Mouse (Mus musculus): Measurements from ENCODE around the gene Arid1b. TPM values are rescaled to one million over a fixed set of nuclear protein-coding genes. Genes with fewer than 3 reads are reported as not detected.

Arid1b gene
- polyA plus RNA-seq, 1 experiment from 2014 or later, result 22.6 TPM

- ATAC-seq (ENCODE audit: insufficient number of reproducible peaks, insufficient read depth, low FRiP score, low read depth), result no peak
- no peaks in the 10 kb centered on the region for H3K9me3 ChIP-seq (ENCODE audit: control insufficient read depth, low read depth, low read length)
- no peaks in the 10 kb centered on the region for H3K27me3 ChIP-seq (ENCODE audit: control insufficient read depth, insufficient read depth, low read length)
- no peaks in the 10 kb centered on the region for H3K4me1 ChIP-seq (ENCODE audit: control insufficient read depth, insufficient read depth, low read length)
- no peak overlapping the region for H3K4me2 ChIP-seq (replicated peaks; ENCODE audit: low read depth, low read length)
- no peak overlapping the region for H3K9ac ChIP-seq (replicated peaks; ENCODE audit: low read depth, low read length)
- no peak overlapping the region for H3K27ac ChIP-seq (ENCODE audit: low read length)
- H3K36me3 ChIP-seq (ENCODE audit: control insufficient read depth, insufficient read depth, low read length), result no peaks in the 10 kb centered on the region
- no peak overlapping the region for H3K4me3 ChIP-seq (ENCODE audit: low read depth, low read length)
- 80% methylated on average over 2 of the region's 2 CpGs for WGBS
Measured at GRCm38 (mm10) chr17:5360759-5361158, 366.6 kb downstream of the Arid1b start.

- ATAC-seq (ENCODE audit: insufficient number of reproducible peaks, insufficient read depth, low FRiP score, low read depth), result no peak
- no peak overlapping the region for H3K27ac ChIP-seq (ENCODE audit: low read length)
Measured at GRCm38 (mm10) chr17:5365992-5366398, 371.9 kb downstream of the Arid1b start.

DNA sequence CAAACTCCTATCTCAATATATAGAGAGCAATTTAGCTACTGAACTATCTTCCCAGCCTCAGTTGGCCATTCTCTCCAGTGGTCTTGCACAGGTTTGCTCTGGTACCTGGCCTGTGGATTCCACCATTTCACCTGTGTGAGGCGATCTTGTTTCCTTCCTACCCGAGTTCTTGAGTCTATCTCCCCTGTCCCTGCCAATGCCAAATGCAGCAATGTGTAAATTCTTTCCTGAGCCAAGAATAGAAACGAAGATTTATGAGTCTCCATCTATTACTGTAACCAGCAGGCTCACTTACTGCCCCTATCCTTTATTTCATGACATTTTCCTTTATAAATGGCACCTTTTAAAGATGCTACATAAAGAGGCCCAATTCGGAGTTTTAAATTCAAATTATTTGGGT lies 376.9 kb downstream of the Arid1b start:
- H3K4me2 ChIP-seq (replicated peaks; ENCODE audit: low read depth, low read length), result no peak overlapping the region
- H3K27ac ChIP-seq (ENCODE audit: low read length), result no peak overlapping the region
- 63% methylated on average over 4 of the region's 4 CpGs for WGBS
- no peaks in the 10 kb centered on the region for H3K9me3 ChIP-seq (ENCODE audit: control insufficient read depth, low read depth, low read length)
- no peak overlapping the region for H3K4me3 ChIP-seq (ENCODE audit: low read depth, low read length)
- no peaks in the 10 kb centered on the region for H3K4me1 ChIP-seq (ENCODE audit: control insufficient read depth, insufficient read depth, low read length)
- H3K27me3 ChIP-seq (ENCODE audit: control insufficient read depth, insufficient read depth, low read length), result no peaks in the 10 kb centered on the region
- ATAC-seq (ENCODE audit: insufficient number of reproducible peaks, insufficient read depth, low FRiP score, low read depth), result no peak
- no peak overlapping the region for H3K9ac ChIP-seq (replicated peaks; ENCODE audit: low read depth, low read length)
- H3K36me3 ChIP-seq (ENCODE audit: control insufficient read depth, insufficient read depth, low read length), result no peaks in the 10 kb centered on the region

More at GRCm38 (mm10) chr17:5365992-5366398, 371.9 kb downstream of the Arid1b start:
- Histone ChIP-seq H3K36me3 (ENCODE audit: control insufficient read depth, insufficient read depth, low read length) (no peaks in the 10 kb centered on the region), H3K27me3 (ENCODE audit: control insufficient read depth, insufficient read depth, low read length) (no peaks in the 10 kb centered on the region), H3K9ac (replicated peaks; ENCODE audit: low read depth, low read length) (no peak overlapping the region), H3K9me3 (ENCODE audit: control insufficient read depth, low read depth, low read length) (no peaks in the 10 kb centered on the region), H3K4me3 (ENCODE audit: low read depth, low read length) (no peak overlapping the region), H3K4me2 (replicated peaks; ENCODE audit: low read depth, low read length) (no peak overlapping the region), H3K4me1 (ENCODE audit: control insufficient read depth, insufficient read depth, low read length) (no peaks in the 10 kb centered on the region)
- 44% methylated on average over 8 of the region's 8 CpGs for WGBS

- Histone ChIP-seq H3K4me3 (ENCODE audit: low read depth, low read length) (no peak overlapping the region), H3K4me1 (ENCODE audit: control insufficient read depth, insufficient read depth, low read length) (no peaks in the 10 kb centered on the region), H3K9ac (replicated peaks; ENCODE audit: low read depth, low read length) (no peak overlapping the region), H3K36me3 (ENCODE audit: control insufficient read depth, insufficient read depth, low read length) (no peaks in the 10 kb centered on the region), H3K4me2 (replicated peaks; ENCODE audit: low read depth, low read length) (no peak overlapping the region), H3K9me3 (ENCODE audit: control insufficient read depth, low read depth, low read length) (no peaks in the 10 kb centered on the region), H3K27ac (ENCODE audit: low read length) (no peak overlapping the region), H3K27me3 (ENCODE audit: control insufficient read depth, insufficient read depth, low read length) (no peaks in the 10 kb centered on the region)
- WGBS, result 49% methylated on average over 7 of the region's 7 CpGs
- ATAC-seq (ENCODE audit: insufficient number of reproducible peaks, insufficient read depth, low FRiP score, low read depth), result no peak
Measured at GRCm38 (mm10) chr17:5371521-5371920, 377.4 kb downstream of the Arid1b start.

- WGBS, result 87% methylated on average over 8 of the region's 8 CpGs
- H3K4me2 ChIP-seq (replicated peaks; ENCODE audit: low read depth, low read length), result no peak overlapping the region
- ATAC-seq (ENCODE audit: insufficient number of reproducible peaks, insufficient read depth, low FRiP score, low read depth), result no peak
- no peaks in the 10 kb centered on the region for H3K36me3 ChIP-seq (ENCODE audit: control insufficient read depth, insufficient read depth, low read length)
- no peaks in the 10 kb centered on the region for H3K9me3 ChIP-seq (ENCODE audit: control insufficient read depth, low read depth, low read length)
- no peaks in the 10 kb centered on the region for H3K27me3 ChIP-seq (ENCODE audit: control insufficient read depth, insufficient read depth, low read length)
- no peak overlapping the region for H3K27ac ChIP-seq (ENCODE audit: low read length)
- no peak overlapping the region for H3K9ac ChIP-seq (replicated peaks; ENCODE audit: low read depth, low read length)
- H3K4me1 ChIP-seq (ENCODE audit: control insufficient read depth, insufficient read depth, low read length), result no peaks in the 10 kb centered on the region
- no peak overlapping the region for H3K4me3 ChIP-seq (ENCODE audit: low read depth, low read length)
Measured at GRCm38 (mm10) chr17:5372951-5373350, 378.8 kb downstream of the Arid1b start.

DNA sequence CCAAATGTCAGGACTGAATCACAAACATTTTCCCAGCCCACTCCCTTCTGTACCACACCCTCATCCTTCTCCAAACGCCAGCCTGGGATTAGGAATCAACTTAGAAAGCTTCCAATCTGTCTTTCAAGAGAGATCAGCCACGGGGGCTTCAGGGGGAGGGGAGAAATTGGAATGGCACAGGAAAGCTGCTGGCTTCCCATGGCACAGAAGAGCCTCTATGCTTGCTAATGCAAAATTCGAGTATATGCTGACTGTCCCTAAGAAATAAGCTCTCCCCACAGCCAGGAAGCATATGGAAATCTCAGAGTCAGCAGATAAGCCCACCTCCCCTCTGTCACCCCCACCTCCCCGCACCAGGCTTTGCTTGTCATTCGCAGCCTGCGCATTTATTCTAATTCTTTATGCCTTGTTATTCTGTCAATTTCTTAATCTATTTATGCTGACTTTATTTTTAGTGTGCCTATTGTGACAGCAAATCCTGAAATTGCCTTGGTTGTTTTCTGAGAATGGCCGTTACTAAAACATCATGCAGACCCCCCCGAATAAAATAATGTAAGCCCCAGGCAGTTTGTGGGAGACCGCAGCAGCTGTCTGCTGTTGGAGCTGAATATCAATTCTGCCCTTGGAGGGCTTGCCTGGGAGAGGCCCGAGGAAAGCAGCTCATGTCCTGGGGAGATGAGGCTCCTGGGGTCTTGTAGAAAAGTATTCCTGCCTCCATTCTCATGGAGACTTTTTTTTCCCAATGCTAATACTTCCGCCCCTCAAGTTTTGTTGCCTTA lies 383.2 kb downstream of the Arid1b start:
- Histone ChIP-seq H3K9ac (replicated peaks; ENCODE audit: low read depth, low read length) (no peak overlapping the region), H3K4me1 (ENCODE audit: control insufficient read depth, insufficient read depth, low read length) (no peaks in the 10 kb centered on the region), H3K27me3 (ENCODE audit: control insufficient read depth, insufficient read depth, low read length) (no peaks in the 10 kb centered on the region), H3K9me3 (ENCODE audit: control insufficient read depth, low read depth, low read length) (no peaks in the 10 kb centered on the region), H3K4me3 (ENCODE audit: low read depth, low read length) (no peak overlapping the region), H3K27ac (ENCODE audit: low read length) (no peak overlapping the region), H3K4me2 (replicated peaks; ENCODE audit: low read depth, low read length) (no peak overlapping the region), H3K36me3 (ENCODE audit: control insufficient read depth, insufficient read depth, low read length) (no peaks in the 10 kb centered on the region)
- ATAC-seq (ENCODE audit: insufficient number of reproducible peaks, insufficient read depth, low FRiP score, low read depth), result no peak
- 36% methylated on average over 11 of the region's 11 CpGs for WGBS

GRCm38 (mm10) chr17:5377930-5378310 lies 383.8 kb downstream of the Arid1b start:
- 31% methylated on average over 7 of the region's 7 CpGs for WGBS
- Histone ChIP-seq H3K4me2 (replicated peaks; ENCODE audit: low read depth, low read length) (no peak overlapping the region), H3K4me3 (ENCODE audit: low read depth, low read length) (no peak overlapping the region), H3K27ac (ENCODE audit: low read length) (no peak overlapping the region), H3K27me3 (ENCODE audit: control insufficient read depth, insufficient read depth, low read length) (no peaks in the 10 kb centered on the region), H3K9me3 (ENCODE audit: control insufficient read depth, low read depth, low read length) (no peaks in the 10 kb centered on the region), H3K36me3 (ENCODE audit: control insufficient read depth, insufficient read depth, low read length) (no peaks in the 10 kb centered on the region), H3K4me1 (ENCODE audit: control insufficient read depth, insufficient read depth, low read length) (no peaks in the 10 kb centered on the region), H3K9ac (replicated peaks; ENCODE audit: low read depth, low read length) (no peak overlapping the region)
- ATAC-seq (ENCODE audit: insufficient number of reproducible peaks, insufficient read depth, low FRiP score, low read depth), result no peak

- Histone ChIP-seq H3K9ac (replicated peaks; ENCODE audit: low read depth, low read length) (no peak overlapping the region), H3K9me3 (ENCODE audit: control insufficient read depth, low read depth, low read length) (no peaks in the 10 kb centered on the region), H3K4me1 (ENCODE audit: control insufficient read depth, insufficient read depth, low read length) (no peaks in the 10 kb centered on the region), H3K27ac (ENCODE audit: low read length) (no peak overlapping the region), H3K27me3 (ENCODE audit: control insufficient read depth, insufficient read depth, low read length) (no peaks in the 10 kb centered on the region), H3K4me3 (ENCODE audit: low read depth, low read length) (no peak overlapping the region), H3K4me2 (replicated peaks; ENCODE audit: low read depth, low read length) (no peak overlapping the region), H3K36me3 (ENCODE audit: control insufficient read depth, insufficient read depth, low read length) (no peaks in the 10 kb centered on the region)
- ATAC-seq (ENCODE audit: insufficient number of reproducible peaks, insufficient read depth, low FRiP score, low read depth), result no peak
- WGBS, result 68% methylated on average over 1 of the region's 1 CpGs
Measured at GRCm38 (mm10) chr17:5385694-5386093, 391.6 kb downstream of the Arid1b start.

All from stomach, embryonic 14.5 days (tissue).